Mouse (Mus musculus): ENCODE measurements at regions not wholly inside any gene's neighbourhood (a gene's known extent, or its start where the extent isn't known, plus 50 kb on each side); places are given as distances from the start of the nearest gene placed in this dataset.
A peak's percentile ranks its signal among the peaks of the same experiment; 100 is the strongest.

DNA sequence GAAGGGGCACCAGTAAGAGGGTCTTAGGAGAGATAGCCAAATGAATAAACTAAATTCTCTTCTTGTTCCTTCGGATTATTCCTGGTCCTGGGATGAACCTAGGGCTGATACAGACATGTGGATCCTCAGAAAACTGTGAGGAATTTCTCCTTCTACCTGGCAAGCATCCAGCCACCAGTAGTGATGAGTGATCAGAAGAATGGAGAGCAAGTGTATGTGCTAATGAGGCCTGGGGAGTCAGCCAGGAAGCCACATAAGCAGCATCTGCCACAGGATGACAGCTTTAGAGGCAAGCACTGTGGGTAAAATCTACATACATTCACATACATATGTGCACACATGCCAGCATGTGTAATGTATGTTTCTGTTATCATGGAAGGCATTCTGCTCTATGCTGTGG is 493.6 kb downstream of the Insc start:
- no peaks in the 10 kb centered on the region for H3K9me3 ChIP-seq (ENCODE audit: low read length)
- no peak overlapping the region for H3K4me3 ChIP-seq (ENCODE audit: low read depth, low read length)
- TF ChIP-seq CTCF (IDR thresholded peaks at IDR 0.05) = no peak
- no peak for TF ChIP-seq EP300 (IDR thresholded peaks at IDR 0.05)
- WGBS = 78% methylated on average over 1 of the region's 1 CpGs
- H3K27ac ChIP-seq (ENCODE audit: low read length) = no peak overlapping the region
- DNase-seq (ENCODE audit: low spot score) (no peak), ATAC-seq (no peak)
- no peaks in the 10 kb centered on the region for H3K27me3 ChIP-seq (replicated peaks; ENCODE audit: insufficient read depth, low read length)
- H3K4me2 ChIP-seq (replicated peaks; ENCODE audit: low read depth, low read length) = no peak overlapping the region
- no peaks in the 10 kb centered on the region for H3K4me1 ChIP-seq (ENCODE audit: insufficient read depth, low read depth, low read length)
- no peaks in the 10 kb centered on the region for H3K36me3 ChIP-seq (ENCODE audit: insufficient read depth, low read length)
- H3K9ac ChIP-seq (replicated peaks; ENCODE audit: low read depth) = no peak overlapping the region

DNA sequence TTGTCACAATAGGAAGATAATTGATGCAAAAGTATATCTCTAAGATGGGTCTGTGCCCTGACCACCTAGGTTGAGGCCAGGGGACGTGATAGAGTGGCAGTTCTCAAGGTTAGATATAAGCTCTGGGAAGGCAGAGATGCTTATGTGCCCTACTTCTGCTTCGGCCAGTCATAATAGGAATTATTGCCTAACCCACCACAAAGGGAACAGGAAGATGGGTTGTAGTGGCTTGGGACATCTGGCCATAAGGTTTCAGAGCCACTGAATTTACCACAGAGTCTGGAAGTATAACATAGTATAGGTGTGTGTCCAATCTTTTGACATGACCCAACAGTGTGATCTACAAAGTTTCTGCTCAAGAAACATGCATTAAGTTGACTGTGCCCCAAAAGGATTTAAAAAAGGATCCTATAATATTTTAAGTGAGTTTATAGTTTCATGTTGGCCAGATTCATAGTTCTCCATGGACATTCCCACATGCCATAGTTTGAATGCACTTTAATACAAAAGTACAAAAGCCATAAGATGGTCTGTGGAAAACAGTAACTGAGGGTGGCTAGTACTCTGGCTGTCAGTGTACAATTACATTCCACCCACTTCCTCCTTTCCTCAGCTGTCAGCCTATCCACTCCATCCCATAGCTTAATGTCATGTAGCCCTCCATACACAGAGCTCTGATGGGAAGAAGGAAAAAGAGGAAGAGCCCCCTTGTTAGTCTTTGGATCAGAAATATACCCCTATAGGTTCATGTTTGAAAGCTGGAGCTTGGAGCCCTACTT is 508.3 kb downstream of the Insc start:
- no peak overlapping the region for H3K4me2 ChIP-seq (replicated peaks; ENCODE audit: low read depth, low read length)
- no peak overlapping the region for H3K9ac ChIP-seq (replicated peaks; ENCODE audit: low read depth)
- H3K4me1 ChIP-seq (ENCODE audit: insufficient read depth, low read depth, low read length) = no peaks in the 10 kb centered on the region
- no peaks in the 10 kb centered on the region for H3K36me3 ChIP-seq (ENCODE audit: insufficient read depth, low read length)
- H3K27ac ChIP-seq (ENCODE audit: low read length) = no peak overlapping the region
- no peak overlapping the region for H3K4me3 ChIP-seq (ENCODE audit: low read depth, low read length)
- 86% methylated on average over 2 of the region's 2 CpGs for WGBS
- ATAC-seq (no peak), DNase-seq (ENCODE audit: low spot score) (no peak)
- TF ChIP-seq CTCF (IDR thresholded peaks at IDR 0.05) (no peak), EP300 (IDR thresholded peaks at IDR 0.05) (no peak)
- no peaks in the 10 kb centered on the region for H3K9me3 ChIP-seq (ENCODE audit: low read length)
- no peaks in the 10 kb centered on the region for H3K27me3 ChIP-seq (replicated peaks; ENCODE audit: insufficient read depth, low read length)

GRCm38 (mm10) chr7:115252370-115252750 is 508.9 kb downstream of the Insc start:
- no peaks in the 10 kb centered on the region for H3K4me1 ChIP-seq (ENCODE audit: insufficient read depth, low read depth, low read length)
- 73% methylated on average over 2 of the region's 2 CpGs for WGBS
- no peaks in the 10 kb centered on the region for H3K27me3 ChIP-seq (replicated peaks; ENCODE audit: insufficient read depth, low read length)
- H3K9me3 ChIP-seq (ENCODE audit: low read length) = no peaks in the 10 kb centered on the region
- no peaks in the 10 kb centered on the region for H3K36me3 ChIP-seq (ENCODE audit: insufficient read depth, low read length)
- H3K4me3 ChIP-seq (ENCODE audit: low read depth, low read length) = no peak overlapping the region
- no peak for TF ChIP-seq EP300 (IDR thresholded peaks at IDR 0.05)
- TF ChIP-seq CTCF (IDR thresholded peaks at IDR 0.05) = no peak
- no peak for DNase-seq (ENCODE audit: low spot score)
- H3K9ac ChIP-seq (replicated peaks; ENCODE audit: low read depth) = no peak overlapping the region
- H3K27ac ChIP-seq (ENCODE audit: low read length) = no peak overlapping the region
- no peak overlapping the region for H3K4me2 ChIP-seq (replicated peaks; ENCODE audit: low read depth, low read length)
- no peak for ATAC-seq

GRCm38 (mm10) chr7:115258626-115259025 is 515.1 kb downstream of the Insc start:
- Histone ChIP-seq H3K4me3 (ENCODE audit: low read depth, low read length) (no peak overlapping the region), H3K4me2 (replicated peaks; ENCODE audit: low read depth, low read length) (no peak overlapping the region), H3K9ac (replicated peaks; ENCODE audit: low read depth) (no peak overlapping the region), H3K27me3 (replicated peaks; ENCODE audit: insufficient read depth, low read length) (no peaks in the 10 kb centered on the region), H3K36me3 (ENCODE audit: insufficient read depth, low read length) (no peaks in the 10 kb centered on the region), H3K9me3 (ENCODE audit: low read length) (no peaks in the 10 kb centered on the region), H3K27ac (ENCODE audit: low read length) (no peak overlapping the region), H3K4me1 (ENCODE audit: insufficient read depth, low read depth, low read length) (no peaks in the 10 kb centered on the region)
- 39% methylated on average over 3 of the region's 3 CpGs for WGBS
- TF ChIP-seq EP300 (IDR thresholded peaks at IDR 0.05) (no peak), CTCF (IDR thresholded peaks at IDR 0.05) (no peak)
- no peak for ATAC-seq
- peak; percentile 12 for DNase-seq (ENCODE audit: low spot score)

DNA sequence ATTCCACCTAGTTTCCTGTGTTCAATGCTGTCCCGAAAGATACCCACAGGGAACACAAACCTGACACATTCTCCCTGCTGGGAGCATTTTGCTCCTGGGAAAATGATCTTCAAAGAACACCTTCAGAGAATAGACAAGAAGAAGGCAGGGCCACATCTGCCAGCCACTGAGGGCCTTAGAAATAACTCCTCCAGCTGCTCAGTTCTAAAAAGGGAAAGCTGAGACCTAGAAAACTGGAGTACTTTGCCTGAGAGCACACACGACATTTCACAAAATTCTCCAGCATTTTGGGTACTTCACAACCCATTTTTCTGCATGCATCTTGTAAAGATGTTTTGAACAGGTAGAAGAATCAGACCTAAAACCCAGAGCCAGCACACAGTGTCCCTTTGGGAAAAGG is 519.6 kb downstream of the Insc start:
- Histone ChIP-seq H3K9ac (replicated peaks; ENCODE audit: low read depth) (no peak overlapping the region), H3K4me3 (ENCODE audit: low read depth, low read length) (no peak overlapping the region), H3K4me2 (replicated peaks; ENCODE audit: low read depth, low read length) (no peak overlapping the region), H3K36me3 (ENCODE audit: insufficient read depth, low read length) (no peaks in the 10 kb centered on the region), H3K9me3 (ENCODE audit: low read length) (no peaks in the 10 kb centered on the region), H3K27ac (ENCODE audit: low read length) (no peak overlapping the region), H3K4me1 (ENCODE audit: insufficient read depth, low read depth, low read length) (no peaks in the 10 kb centered on the region), H3K27me3 (replicated peaks; ENCODE audit: insufficient read depth, low read length) (no peaks in the 10 kb centered on the region)
- DNase-seq (ENCODE audit: low spot score) (no peak), ATAC-seq (no peak)
- WGBS = 80% methylated on average over 2 of the region's 2 CpGs
- TF ChIP-seq CTCF (IDR thresholded peaks at IDR 0.05) = no peak
- TF ChIP-seq EP300 (IDR thresholded peaks at IDR 0.05) = no peak

- no peak overlapping the region for H3K4me2 ChIP-seq (replicated peaks; ENCODE audit: low read depth, low read length)
- H3K9ac ChIP-seq (replicated peaks; ENCODE audit: low read depth) = no peak overlapping the region
- no peak for ATAC-seq
- DNase-seq (ENCODE audit: low spot score) = no peak
- H3K27ac ChIP-seq (ENCODE audit: low read length) = no peak overlapping the region
- no peak overlapping the region for H3K4me3 ChIP-seq (ENCODE audit: low read depth, low read length)
- no peaks in the 10 kb centered on the region for H3K27me3 ChIP-seq (replicated peaks; ENCODE audit: insufficient read depth, low read length)
- H3K4me1 ChIP-seq (ENCODE audit: insufficient read depth, low read depth, low read length) = no peaks in the 10 kb centered on the region
- no peaks in the 10 kb centered on the region for H3K9me3 ChIP-seq (ENCODE audit: low read length)
- TF ChIP-seq CTCF (IDR thresholded peaks at IDR 0.05) (no peak), EP300 (IDR thresholded peaks at IDR 0.05) (no peak)
- no peaks in the 10 kb centered on the region for H3K36me3 ChIP-seq (ENCODE audit: insufficient read depth, low read length)
- WGBS = 88% methylated on average over 4 of the region's 4 CpGs
Measured at GRCm38 (mm10) chr7:115266141-115266540, 522.6 kb downstream of the Insc start.
